Mouse (Mus musculus) erythroblast, embryonic 14.5 days (primary cell): ENCODE results near the gene Mgat4e. TPM values are rescaled to one million over a fixed set of nuclear protein-coding genes. Genes with fewer than 3 reads are reported as not detected.

Experiments
- H3K27me3 ChIP-seq: 2 replicates; pipeline ENCODE4 v1.6.1; 2012; ENCODE audit warnings: inconsistent platforms; ENCODE audit not compliant: control insufficient read depth
- H3K36me3 ChIP-seq: 2 replicates; pipeline ENCODE4 v1.6.1; 2012; ENCODE audit warnings: mild to moderate bottlenecking, inconsistent platforms; ENCODE audit not compliant: control insufficient read depth
- H3K4me1 ChIP-seq: 2 replicates; pipeline ENCODE4 v1.6.1; 2012; ENCODE audit warnings: inconsistent platforms; ENCODE audit not compliant: control insufficient read depth
- H3K4me3 ChIP-seq: replicated peaks from 2 replicates; pipeline ENCODE3; 2012; ENCODE audit warnings: moderate library complexity, mild to moderate bottlenecking, inconsistent platforms
- H3K9me3 ChIP-seq: 2 replicates; pipeline ENCODE4 v1.6.1; 2012; ENCODE audit warnings: low read length, inconsistent platforms, mixed read lengths; ENCODE audit not compliant: control insufficient read depth
- GATA1 ChIP-seq: IDR thresholded peaks from 2 replicates; pipeline ENCODE4 v1.6.1; 2012; ENCODE audit warnings: low read length, inconsistent platforms, mixed read lengths
- TAL1 ChIP-seq: IDR thresholded peaks from 3 replicates; pipeline ENCODE4 v1.6.1; 2012; ENCODE audit warnings: low read length, inconsistent platforms, mixed read lengths
- polyA plus RNA-seq: library from polyadenylated mRNA; stranded (reverse); fragments of >175 nt; gene quantifications from 2 replicates; pipeline ENCODE4 v1.2.3, GENCODE M21; 2012

Mgat4e gene
- polyA plus RNA-seq, 1 experiment, result not detected

GRCm38 (mm10) chr1:134558511-134558910 is 9.0 kb upstream of the Mgat4e start:
- Histone ChIP-seq H3K36me3 (no peaks in the 10 kb centered on the region), H3K4me3 (no peak overlapping the region), H3K4me1 (peaks cover 57% of the 10 kb centered on the region), H3K9me3 (no peaks in the 10 kb centered on the region), H3K27me3 (peaks cover 20% of the 10 kb centered on the region)
- TF ChIP-seq GATA1 (no peak), TAL1 (no peak)

GRCm38 (mm10) chr1:134556671-134557218 is 7.3 kb upstream of the Mgat4e start:
- peak overlapping the region; percentile 67 for H3K4me3 ChIP-seq
- no peak for TF ChIP-seq TAL1
- H3K4me1 ChIP-seq, result peaks cover 50% of the 10 kb centered on the region
- peaks cover 20% of the 10 kb centered on the region for H3K27me3 ChIP-seq
- H3K9me3 ChIP-seq, result no peaks in the 10 kb centered on the region
- H3K36me3 ChIP-seq, result no peaks in the 10 kb centered on the region

GRCm38 (mm10) chr1:134555871-134556670 is 6.6 kb upstream of the Mgat4e start:
- peaks cover 20% of the 10 kb centered on the region for H3K27me3 ChIP-seq
- H3K4me3 ChIP-seq, result peak overlapping the region; percentile 67
- TF ChIP-seq TAL1 (no peak), GATA1 (no peak)
- peaks cover 43% of the 10 kb centered on the region for H3K4me1 ChIP-seq
- no peaks in the 10 kb centered on the region for H3K9me3 ChIP-seq
- H3K36me3 ChIP-seq, result no peaks in the 10 kb centered on the region

GRCm38 (mm10) chr1:134555240-134555870 is 5.9 kb upstream of the Mgat4e start:
- Histone ChIP-seq H3K9me3 (no peaks in the 10 kb centered on the region), H3K4me3 (no peak overlapping the region), H3K36me3 (no peaks in the 10 kb centered on the region), H3K4me1 (peaks cover 36% of the 10 kb centered on the region), H3K27me3 (peaks cover 20% of the 10 kb centered on the region)
- TF ChIP-seq TAL1 (no peak), GATA1 (no peak)

GRCm38 (mm10) chr1:134552396-134552795 is 2.9 kb upstream of the Mgat4e start:
- Histone ChIP-seq H3K4me1 (peaks cover 26% of the 10 kb centered on the region), H3K9me3 (no peaks in the 10 kb centered on the region), H3K27me3 (peaks cover 12% of the 10 kb centered on the region), H3K4me3 (no peak overlapping the region), H3K36me3 (no peaks in the 10 kb centered on the region)
- TF ChIP-seq TAL1 (no peak), GATA1 (no peak)

- H3K4me3 ChIP-seq, result no peak overlapping the region
- H3K27me3 ChIP-seq, result peaks cover 12% of the 10 kb centered on the region
- TF ChIP-seq TAL1, result no peak
- no peak for TF ChIP-seq GATA1
- H3K4me1 ChIP-seq, result peaks cover 20% of the 10 kb centered on the region
- no peaks in the 10 kb centered on the region for H3K9me3 ChIP-seq
- H3K36me3 ChIP-seq, result no peaks in the 10 kb centered on the region
These were observed 2.4 kb upstream of the Mgat4e start for GRCm38 (mm10) chr1:134551869-134552268.

GRCm38 (mm10) chr1:134548231-134548630 is 1.3 kb downstream of the Mgat4e start:
- H3K4me1 ChIP-seq, result no peaks in the 10 kb centered on the region
- no peaks in the 10 kb centered on the region for H3K36me3 ChIP-seq
- H3K27me3 ChIP-seq, result no peaks in the 10 kb centered on the region
- H3K9me3 ChIP-seq, result peaks cover 7% of the 10 kb centered on the region; the same call in 1 of the 2 replicates
- H3K4me3 ChIP-seq, result no peak overlapping the region
- TF ChIP-seq GATA1, result no peak
- TF ChIP-seq TAL1, result no peak

- Histone ChIP-seq H3K4me3 (no peak overlapping the region), H3K4me1 (0 out of 2 replicates have a peak, but pooled peaks cover 2% of the 10 kb centered on the region), H3K27me3 (no peaks in the 10 kb centered on the region), H3K9me3 (peaks cover 7% of the 10 kb centered on the region; the same call in 1 of the 2 replicates), H3K36me3 (no peaks in the 10 kb centered on the region)
- no peak for TF ChIP-seq TAL1
- TF ChIP-seq GATA1, result no peak
These were observed 8.9 kb downstream of the Mgat4e start for GRCm38 (mm10) chr1:134540610-134541009.

GRCm38 (mm10) chr1:134535513-134535912 is 14.0 kb downstream of the Mgat4e start:
- Histone ChIP-seq H3K36me3 (no peaks in the 10 kb centered on the region), H3K27me3 (no peaks in the 10 kb centered on the region), H3K9me3 (no peaks in the 10 kb centered on the region), H3K4me3 (no peak overlapping the region), H3K4me1 (peaks cover 11% of the 10 kb centered on the region; the same call in 1 of the 2 replicates)
- TF ChIP-seq TAL1, result no peak
- TF ChIP-seq GATA1, result no peak
